Mouse (Mus musculus): ENCODE measurements around the gene Atp12a.

- TF ChIP-seq CTCF (IDR thresholded peaks at IDR 0.05; ENCODE audit: low read depth, low read length) (no peak), POLR2AphosphoS5 (IDR thresholded peaks at IDR 0.05; ENCODE audit: insufficient replicate concordance, low read depth, low read length) (no peak)
These were observed 8.7 kb upstream of the Atp12a start for GRCm38 (mm10) chr14:56356196-56356595.

Measured in G1E (cell line).